13 mouse cellular contexts compared by ENCODE assay signal in the genomic region with DNA sequence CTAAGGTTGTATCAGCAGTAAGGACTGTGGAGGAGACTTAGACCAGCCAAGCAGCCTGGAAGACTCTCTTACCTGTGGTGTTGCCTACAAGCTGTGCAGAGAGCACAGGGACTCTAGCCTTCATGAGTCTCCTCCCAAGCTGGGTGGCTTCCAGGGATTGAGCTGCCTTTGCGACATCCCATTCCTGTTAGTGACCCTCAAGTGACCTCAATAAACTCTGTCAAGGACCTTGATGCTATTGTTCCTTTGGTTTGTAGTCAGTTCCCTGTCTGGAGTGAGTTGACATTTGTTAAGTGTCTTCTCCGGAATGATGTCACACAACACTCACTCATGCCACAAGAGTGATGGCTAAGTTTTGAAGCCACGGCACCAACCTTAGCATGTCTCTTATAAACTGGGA.
DNase-seq lines count a peak whose midpoint lies in the region; ATAC-seq and TF ChIP-seq lines count a peak whose summit lies in the region.
"Had no signal": no experiment of that assay in that cellular context is flagged by ENCODE, and none has a peak within 500 bp of the region (broad histone marks: within the 10 kb centered on the region; RNA-seq: fewer than 3 reads in every experiment).

No protein-coding gene starts in this region.

- WGBS in heart, embryonic 12.5 days, result 36% methylated on average over 3 of the region's 3 CpGs
- WGBS in lung, postnatal 0 days, result 36% methylated on average over 3 of the region's 3 CpGs
- WGBS in midbrain, embryonic 13.5 days, result 71% methylated on average over 3 of the region's 3 CpGs
- WGBS in midbrain, embryonic 11.5 days, result 81% methylated on average over 3 of the region's 3 CpGs
- 73% methylated on average over 3 of the region's 3 CpGs for WGBS in forebrain, embryonic 12.5 days

- TF ChIP-seq CTCF in lung, postnatal 0 days (IDR thresholded peaks at IDR 0.05), result no peak

- H3K4me1 ChIP-seq in heart, embryonic 12.5 days (replicated peaks), result peaks cover 19% of the 10 kb centered on the region
- H3K4me1 ChIP-seq in lung, postnatal 0 days (ENCODE audit: insufficient read depth, low read depth, low read length), result peaks cover 6% of the 10 kb centered on the region; the same call in 1 of the 2 replicates
- H3K4me1 ChIP-seq in midbrain, embryonic 13.5 days (replicated peaks), result peaks cover 14% of the 10 kb centered on the region
- H3K4me1 ChIP-seq in midbrain, embryonic 11.5 days (ENCODE audit: control insufficient read depth, insufficient read depth, low read length), result no peaks in the 10 kb centered on the region
- peaks cover 15% of the 10 kb centered on the region for H3K4me1 ChIP-seq in forebrain, embryonic 12.5 days

- no peaks in the 10 kb centered on the region for H3K9me3 ChIP-seq in heart, embryonic 12.5 days (replicated peaks)
- no peaks in the 10 kb centered on the region for H3K9me3 ChIP-seq in lung, postnatal 0 days (ENCODE audit: low read length)
- H3K9me3 ChIP-seq in midbrain, embryonic 13.5 days, result no peaks in the 10 kb centered on the region
- no peaks in the 10 kb centered on the region for H3K9me3 ChIP-seq in midbrain, embryonic 11.5 days (ENCODE audit: control insufficient read depth, low read length)
- H3K9me3 ChIP-seq in forebrain, embryonic 12.5 days, result no peaks in the 10 kb centered on the region
- H3K9me3 ChIP-seq: limb, embryonic 13.5 days had no signal

- no peak overlapping the region for H3K4me3 ChIP-seq in heart, embryonic 12.5 days
- H3K4me3 ChIP-seq in lung, postnatal 0 days (ENCODE audit: low read depth, low read length), result no peak overlapping the region
- no peak overlapping the region for H3K4me3 ChIP-seq in midbrain, embryonic 13.5 days (replicated peaks)
- H3K4me3 ChIP-seq in midbrain, embryonic 11.5 days (ENCODE audit: low read depth, low read length), result no peak overlapping the region
- H3K4me3 ChIP-seq in forebrain, embryonic 12.5 days (replicated peaks), result no peak overlapping the region
- H3K4me3 ChIP-seq: limb, embryonic 13.5 days had no signal

- no peak overlapping the region for H3K9ac ChIP-seq in heart, embryonic 12.5 days
- H3K9ac ChIP-seq in lung, postnatal 0 days (replicated peaks; ENCODE audit: low read depth), result no peak overlapping the region
- H3K9ac ChIP-seq in midbrain, embryonic 13.5 days (replicated peaks), result no peak overlapping the region
- no peak overlapping the region for H3K9ac ChIP-seq in midbrain, embryonic 11.5 days (ENCODE audit: low read length)
- H3K9ac ChIP-seq in forebrain, embryonic 12.5 days, result no peak overlapping the region
- H3K9ac ChIP-seq: forebrain, postnatal 0 days; hindbrain, embryonic 14.5 days; limb, embryonic 13.5 days had no signal

- peak; percentile 95 for TF ChIP-seq EP300 in lung, postnatal 0 days (IDR thresholded peaks at IDR 0.05)

- no peak overlapping the region for H3K4me2 ChIP-seq in heart, embryonic 12.5 days
- no peak overlapping the region for H3K4me2 ChIP-seq in lung, postnatal 0 days (replicated peaks; ENCODE audit: low read depth, low read length)
- no peak overlapping the region for H3K4me2 ChIP-seq in midbrain, embryonic 13.5 days (replicated peaks)
- no peak overlapping the region for H3K4me2 ChIP-seq in midbrain, embryonic 11.5 days
- H3K4me2 ChIP-seq in forebrain, embryonic 12.5 days, result no peak overlapping the region
- H3K4me2 ChIP-seq: hindbrain, embryonic 14.5 days; limb, embryonic 13.5 days had no signal

- intact Hi-C loops in heart, postnatal 25 days (cut with DNase I), result no loop called here

- no peaks in the 10 kb centered on the region for H3K36me3 ChIP-seq in heart, embryonic 12.5 days
- H3K36me3 ChIP-seq in lung, postnatal 0 days (ENCODE audit: insufficient read depth, low read length), result no peaks in the 10 kb centered on the region
- H3K36me3 ChIP-seq in midbrain, embryonic 13.5 days, result no peaks in the 10 kb centered on the region
- no peaks in the 10 kb centered on the region for H3K36me3 ChIP-seq in midbrain, embryonic 11.5 days (ENCODE audit: control insufficient read depth, insufficient read depth, low read length)
- H3K36me3 ChIP-seq in forebrain, embryonic 12.5 days (replicated peaks), result no peaks in the 10 kb centered on the region
- H3K36me3 ChIP-seq: limb, embryonic 13.5 days had no signal

- peak; percentile 91 for DNase-seq in heart, adult 11 months
- DNase-seq in adrenal gland, adult 8-10 months, result peak; percentile 47
- DNase-seq in heart, postnatal 25 days (ENCODE audit: low spot score), result peak; percentile 4
- DNase-seq in lung, postnatal 0 days (ENCODE audit: low spot score), result peak; percentile 80
- DNase-seq in midbrain, embryonic 11.5 days (ENCODE audit: low spot score, missing footprints), result no peak
- DNase-seq: cerebellum, adult 2 months; forebrain, postnatal 0 days; gastrocnemius, postnatal 36 days had no signal

- H3K27ac ChIP-seq in heart, embryonic 12.5 days (ENCODE audit: poor library complexity, severe bottlenecking), result no peak overlapping the region
- no peak overlapping the region for H3K27ac ChIP-seq in lung, postnatal 0 days (ENCODE audit: low read length)
- H3K27ac ChIP-seq in midbrain, embryonic 13.5 days, result no peak overlapping the region
- H3K27ac ChIP-seq in midbrain, embryonic 11.5 days (ENCODE audit: low read depth, low read length), result no peak overlapping the region
- no peak overlapping the region for H3K27ac ChIP-seq in forebrain, embryonic 12.5 days
- H3K27ac ChIP-seq: hindbrain, embryonic 14.5 days; limb, embryonic 13.5 days had no signal

- ATAC-seq in heart, embryonic 12.5 days (ENCODE audit: insufficient number of reproducible peaks, low FRiP score), result no peak
- ATAC-seq in lung, postnatal 0 days, result peak; percentile 72
- no peak for ATAC-seq in midbrain, embryonic 13.5 days
- no peak for ATAC-seq in midbrain, embryonic 11.5 days (ENCODE audit: low FRiP score)
- no peak for ATAC-seq in forebrain, embryonic 12.5 days (ENCODE audit: low FRiP score)
- ATAC-seq: forebrain, postnatal 0 days had no signal

- H3K27me3 ChIP-seq in heart, embryonic 12.5 days (replicated peaks), result no peaks in the 10 kb centered on the region
- H3K27me3 ChIP-seq in lung, postnatal 0 days (replicated peaks; ENCODE audit: insufficient read depth, low read length), result no peaks in the 10 kb centered on the region
- H3K27me3 ChIP-seq in midbrain, embryonic 13.5 days, result peaks cover 10% of the 10 kb centered on the region; the same call in 1 of the 2 replicates
- no peaks in the 10 kb centered on the region for H3K27me3 ChIP-seq in midbrain, embryonic 11.5 days (ENCODE audit: control insufficient read depth, insufficient read depth, low read length)
- H3K27me3 ChIP-seq in forebrain, embryonic 12.5 days, result no peaks in the 10 kb centered on the region
- H3K27me3 ChIP-seq: limb, embryonic 13.5 days had no signal
